Mouse (Mus musculus) liver, postnatal 0 days (tissue): ENCODE results near the gene Tbc1d23.

Experiments used
- CTCF ChIP-seq: sonication (generic); IDR thresholded peaks from 2 replicates; pipeline ENCODE4 v1.5.1; 2016; ENCODE audit warnings: antibody characterized with exemption, low read depth
- EP300 ChIP-seq: IDR thresholded peaks from 2 replicates; pipeline ENCODE4 v1.6.1; 2016; ENCODE audit warnings: antibody characterized with exemption, low read depth, mild to moderate bottlenecking

DNA sequence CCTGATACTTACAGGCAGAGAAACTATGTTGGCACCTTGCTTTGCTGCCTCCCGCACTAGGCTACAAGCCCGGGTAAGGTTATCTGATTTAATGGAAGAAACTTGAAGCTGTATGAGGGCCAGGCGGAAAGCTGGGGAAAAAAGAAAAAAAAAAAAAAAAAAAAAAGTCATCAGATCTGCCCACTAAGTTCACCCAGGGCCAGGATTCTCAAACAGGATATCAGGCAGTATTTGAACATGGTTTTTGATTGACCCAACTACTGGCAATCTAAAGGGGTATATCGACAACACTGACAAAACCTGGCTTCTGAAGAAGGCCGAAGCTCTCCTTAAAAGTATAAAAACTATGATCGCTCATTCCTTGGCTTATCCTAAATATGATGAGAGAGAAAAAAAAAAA, 65.2 kb downstream of the Tbc1d23 start:
- no peak for TF ChIP-seq CTCF
- TF ChIP-seq EP300 = no peak
